Mouse (Mus musculus) heart, embryonic 11.5 days (tissue): ENCODE measurements around the gene Steap3. TPM values are rescaled to one million over a fixed set of nuclear protein-coding genes. Genes with fewer than 3 reads are reported as not detected.
A peak's percentile ranks its signal among the peaks of the same experiment; 100 is the strongest.

Experiments
- ATAC-seq: fragments of 200-750 bp; cut with Nextera tagmentation; replicated peaks from 2 replicates; pipeline ENCODE4 v1.8.0; 2017; ENCODE audit warnings: moderate library complexity; ENCODE audit not compliant: insufficient number of reproducible peaks, low FRiP score, low TSS enrichment
- H3K27ac ChIP-seq: fragments of 300-500 bp; sonication (generic); 2 replicates; pipeline ENCODE4 v1.5.1; 2014; ENCODE audit warnings: mild to moderate bottlenecking, low read depth, low read length
- H3K27me3 ChIP-seq: fragments of 300-500 bp; sonication (generic); 2 replicates; pipeline ENCODE4 v1.6.1; 2014; ENCODE audit warnings: mild to moderate bottlenecking, low read length, mixed read lengths; ENCODE audit not compliant: control insufficient read depth, insufficient read depth
- H3K36me3 ChIP-seq: fragments of 300-500 bp; sonication (generic); 2 replicates; pipeline ENCODE4 v1.6.1; 2014; ENCODE audit warnings: mild to moderate bottlenecking, low read length, moderate library complexity, mixed read lengths; ENCODE audit not compliant: control insufficient read depth, insufficient read depth
- H3K4me1 ChIP-seq: fragments of 300-500 bp; sonication (generic); 2 replicates; pipeline ENCODE4 v1.6.1; 2014; ENCODE audit warnings: low read length; ENCODE audit not compliant: control insufficient read depth, insufficient read depth
- H3K4me2 ChIP-seq: fragments of 300-500 bp; sonication (generic); 2 replicates; pipeline ENCODE4 v1.6.1; 2014; ENCODE audit warnings: mild to moderate bottlenecking, moderate library complexity
- H3K4me3 ChIP-seq: fragments of 300-500 bp; sonication (generic); 2 replicates; pipeline ENCODE4 v1.5.1; 2014; ENCODE audit warnings: low read depth, low read length
- H3K9ac ChIP-seq: fragments of 300-500 bp; sonication (generic); 2 replicates; pipeline ENCODE4 v1.6.1; 2014; ENCODE audit warnings: mild to moderate bottlenecking, low read depth, low read length, moderate library complexity
- H3K9me3 ChIP-seq: fragments of 300-500 bp; sonication (generic); replicated peaks from 2 replicates; pipeline ENCODE4 v1.6.1; 2016; ENCODE audit warnings: low read length; ENCODE audit not compliant: control insufficient read depth
- WGBS: fragments of 180-500 bp; shearing (Covaris S2); extraction: QIAGEN DNeasy Blood & Tissue Kit; methylation state at CpG from one replicate; pipeline ENCODE4 v1.1.7; 2014; ENCODE audit not compliant: insufficient replicate concordance; 5-methylcytosine and 5-hydroxymethylcytosine counted together
- polyA plus RNA-seq: library from polyadenylated mRNA; unstranded; fragments of >200 nt; fragmentation: Nextera tagmentation; extraction: Ambion mirVana; gene quantifications from 2 replicates; pipeline ENCODE4 v1.2.1, GENCODE M21; 2014

Steap3 gene
- polyA plus RNA-seq, 1 experiment from 2014 or later, result 18.6 TPM

DNA sequence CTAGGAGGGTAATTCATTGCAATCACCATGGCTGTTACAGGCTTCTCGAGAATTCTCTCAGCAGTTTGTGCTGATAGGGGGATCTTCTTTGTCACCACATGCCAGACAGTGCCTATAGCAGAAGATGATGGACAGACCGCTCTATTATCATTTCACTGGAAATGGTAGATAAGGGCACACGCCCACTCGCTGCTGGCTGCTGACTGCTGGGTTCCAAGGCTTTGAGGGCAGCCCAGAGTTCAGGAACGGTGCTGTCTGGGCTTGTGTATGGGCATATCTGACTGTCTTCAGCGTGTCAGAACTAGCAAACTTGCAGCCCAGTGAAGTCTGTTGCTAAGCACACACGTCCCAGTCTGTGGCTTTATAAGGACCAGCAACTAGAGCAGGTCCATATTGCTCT, 13.3 kb downstream of the Steap3 start:
- H3K4me3 ChIP-seq, result no peak overlapping the region
- peaks cover 10% of the 10 kb centered on the region for H3K4me1 ChIP-seq
- H3K9ac ChIP-seq, result peak overlapping the region; percentile 34
- H3K27me3 ChIP-seq, result no peaks in the 10 kb centered on the region
- peak overlapping the region; percentile 33; the same call in 1 of the 2 replicates for H3K4me2 ChIP-seq
- WGBS, result 24% methylated on average over 7 of the region's 7 CpGs
- peak; percentile 86 for ATAC-seq
- H3K9me3 ChIP-seq, result no peaks in the 10 kb centered on the region
- no peaks in the 10 kb centered on the region for H3K36me3 ChIP-seq
- H3K27ac ChIP-seq, result peak overlapping the region; percentile 75

DNA sequence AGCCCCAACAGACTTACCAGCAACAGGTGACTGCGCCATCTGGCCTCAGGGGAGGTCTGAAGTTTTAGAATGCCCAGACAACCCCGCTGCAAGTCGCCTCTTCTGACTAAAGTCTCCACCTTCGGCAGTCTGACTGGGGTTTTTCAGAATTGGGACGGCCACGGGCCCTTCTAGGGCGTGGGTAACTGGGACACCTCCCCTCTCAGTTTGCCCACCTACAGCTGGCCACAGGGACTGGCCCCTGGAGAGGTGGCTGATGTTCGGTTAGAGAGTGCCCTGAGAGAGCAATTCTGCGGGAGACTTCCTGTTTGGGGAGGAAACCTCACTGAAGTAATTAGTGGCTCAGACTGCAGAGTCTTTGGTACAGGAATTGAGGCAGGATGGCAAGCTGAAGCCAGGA, 13.8 kb downstream of the Steap3 start:
- peak overlapping the region; percentile 75 for H3K27ac ChIP-seq

DNA sequence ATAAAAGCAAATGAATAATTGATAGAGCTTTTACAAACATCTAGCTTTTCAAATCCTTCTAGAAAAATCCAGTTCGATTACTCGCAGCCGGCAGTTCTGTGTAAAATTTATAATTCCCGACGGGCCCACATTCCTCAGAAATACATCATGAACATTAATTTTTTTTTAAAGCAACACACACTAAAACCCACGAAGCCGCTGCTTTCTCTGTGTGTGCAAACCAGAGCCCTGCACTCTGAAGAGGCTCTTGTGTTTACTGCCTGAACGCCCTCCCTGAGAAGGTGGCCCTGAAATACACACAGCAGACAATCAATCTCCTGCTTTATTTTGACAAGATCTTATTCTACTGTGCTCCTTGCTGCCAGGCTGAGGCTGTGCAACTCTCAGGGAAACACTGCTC, 14.3 kb downstream of the Steap3 start:
- no peak overlapping the region for H3K4me3 ChIP-seq
- H3K9me3 ChIP-seq, result no peaks in the 10 kb centered on the region
- peaks cover 10% of the 10 kb centered on the region for H3K4me1 ChIP-seq
- no peaks in the 10 kb centered on the region for H3K36me3 ChIP-seq
- peak overlapping the region; percentile 75 for H3K27ac ChIP-seq
- no peak for ATAC-seq
- no peaks in the 10 kb centered on the region for H3K27me3 ChIP-seq
- peak overlapping the region; percentile 33 for H3K4me2 ChIP-seq
- no peak overlapping the region; the same call in 1 of the 2 replicates for H3K9ac ChIP-seq
- WGBS, result 75% methylated on average over 8 of the region's 8 CpGs

More for the DNA sequence above, 13.8 kb downstream of the Steap3 start:
- Histone ChIP-seq H3K4me1 (peaks cover 10% of the 10 kb centered on the region), H3K36me3 (no peaks in the 10 kb centered on the region), H3K27me3 (no peaks in the 10 kb centered on the region), H3K9ac (peak overlapping the region; percentile 34), H3K4me2 (peak overlapping the region; percentile 33), H3K9me3 (no peaks in the 10 kb centered on the region), H3K4me3 (no peak overlapping the region)
- 39% methylated on average over 9 of the region's 9 CpGs for WGBS
- ATAC-seq, result 0 out of 2 replicates have a peak, but pooled peaks have one; percentile 25

GRCm38 (mm10) chr1:120253751-120254150, 18.8 kb downstream of the Steap3 start:
- no peak overlapping the region for H3K9ac ChIP-seq
- no peaks in the 10 kb centered on the region for H3K36me3 ChIP-seq
- peaks cover 4% of the 10 kb centered on the region; the same call in 1 of the 2 replicates for H3K4me1 ChIP-seq
- no peak overlapping the region for H3K4me2 ChIP-seq
- WGBS, result 84% methylated on average over 6 of the region's 6 CpGs
- H3K27ac ChIP-seq, result no peak overlapping the region
- peaks cover 2% of the 10 kb centered on the region; the same call in 1 of the 2 replicates for H3K9me3 ChIP-seq
- H3K27me3 ChIP-seq, result no peaks in the 10 kb centered on the region
- no peak for ATAC-seq
- H3K4me3 ChIP-seq, result no peak overlapping the region

DNA sequence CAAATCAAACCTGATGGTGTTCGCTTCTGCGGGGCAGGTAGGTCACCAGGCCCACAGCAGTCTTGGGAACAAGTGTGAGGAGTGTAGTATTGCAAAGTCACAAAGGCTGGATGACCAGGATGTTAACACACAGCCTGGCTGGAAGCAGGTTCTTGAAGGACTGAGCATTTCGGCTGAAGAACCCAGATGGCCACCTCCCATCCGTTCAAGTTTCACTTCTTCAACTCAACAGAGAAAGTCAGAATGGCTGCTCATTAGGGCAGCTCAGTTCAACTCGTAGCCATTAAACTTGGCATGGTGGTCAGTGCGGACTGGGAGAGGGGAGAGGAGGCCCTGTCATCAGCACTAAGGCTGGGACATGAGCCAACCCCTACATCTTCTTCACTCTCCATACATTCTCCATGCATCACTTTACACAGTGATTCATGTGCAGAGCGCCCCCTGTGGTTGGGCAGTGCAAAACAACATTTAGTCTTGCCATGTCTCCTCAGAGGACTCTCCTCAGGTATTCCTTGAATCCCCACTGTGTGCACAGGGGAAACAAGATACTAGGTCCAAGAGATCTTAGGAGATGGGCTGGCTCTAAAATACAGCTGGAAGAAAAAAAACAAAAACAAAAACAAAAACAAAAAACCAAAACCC, 19.9 kb downstream of the Steap3 start:
- ATAC-seq, result no peak
- peaks cover 2% of the 10 kb centered on the region; the same call in 1 of the 2 replicates for H3K9me3 ChIP-seq
- WGBS, result 86% methylated on average over 7 of the region's 7 CpGs
- no peak overlapping the region for H3K9ac ChIP-seq
- H3K27me3 ChIP-seq, result no peaks in the 10 kb centered on the region
- no peak overlapping the region for H3K4me3 ChIP-seq
- H3K4me1 ChIP-seq, result no peaks in the 10 kb centered on the region
- no peak overlapping the region for H3K4me2 ChIP-seq
- H3K36me3 ChIP-seq, result no peaks in the 10 kb centered on the region
- H3K27ac ChIP-seq, result no peak overlapping the region

DNA sequence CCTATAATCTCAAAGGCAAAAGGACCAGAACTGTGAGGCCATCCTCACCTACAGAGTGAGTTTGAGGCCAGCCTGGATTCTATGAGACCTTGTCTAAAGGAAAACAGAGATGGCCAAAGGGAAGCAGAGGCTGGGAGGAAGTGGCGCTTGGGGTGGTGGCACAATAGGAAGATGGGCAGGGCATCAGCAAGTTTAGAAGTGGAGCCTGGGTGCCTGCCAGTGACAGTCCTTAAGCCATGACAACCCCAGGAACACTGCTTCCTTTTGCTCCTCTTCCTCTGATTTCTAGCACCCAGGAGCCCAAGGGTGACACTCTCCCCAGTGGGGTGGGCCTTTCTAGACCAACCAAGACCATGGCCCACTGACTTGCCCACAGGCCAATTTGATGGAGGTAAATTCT, 21.3 kb downstream of the Steap3 start:
- Histone ChIP-seq H3K27me3 (no peaks in the 10 kb centered on the region), H3K36me3 (no peaks in the 10 kb centered on the region), H3K9ac (no peak overlapping the region), H3K4me2 (no peak overlapping the region), H3K9me3 (peaks cover 2% of the 10 kb centered on the region; the same call in 1 of the 2 replicates), H3K27ac (no peak overlapping the region), H3K4me3 (no peak overlapping the region), H3K4me1 (0 out of 2 replicates have a peak, but pooled peaks cover under 1% of the 10 kb centered on the region)
- WGBS, result 92% methylated on average over 1 of the region's 1 CpGs
- no peak for ATAC-seq

DNA sequence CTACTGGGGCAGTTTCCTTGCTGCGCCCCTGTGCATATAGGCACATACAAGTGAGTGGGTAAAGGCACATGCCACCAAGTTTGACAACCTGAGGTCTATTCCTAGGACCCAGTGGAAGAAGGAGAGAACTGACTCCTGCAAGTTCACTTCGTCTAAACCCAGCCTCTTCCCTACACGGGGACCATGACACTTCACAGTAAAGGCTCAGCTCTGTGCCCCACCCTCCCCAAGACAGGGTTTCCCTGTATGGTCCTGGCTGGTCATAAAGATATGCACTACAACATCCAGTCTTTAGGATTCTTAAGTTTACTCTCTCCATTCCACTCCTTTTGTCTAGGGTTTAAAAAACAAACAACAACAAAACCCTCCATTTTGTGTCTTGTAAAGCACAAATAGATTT, 21.9 kb downstream of the Steap3 start:
- Histone ChIP-seq H3K9me3 (peaks cover 2% of the 10 kb centered on the region; the same call in 1 of the 2 replicates), H3K36me3 (no peaks in the 10 kb centered on the region), H3K27ac (no peak overlapping the region), H3K4me2 (no peak overlapping the region), H3K4me3 (no peak overlapping the region), H3K4me1 (0 out of 2 replicates have a peak, but pooled peaks cover 6% of the 10 kb centered on the region), H3K9ac (no peak overlapping the region), H3K27me3 (no peaks in the 10 kb centered on the region)
- 74% methylated on average over 3 of the region's 3 CpGs for WGBS
- ATAC-seq, result no peak

- ATAC-seq, result no peak
- Histone ChIP-seq H3K27ac (no peak overlapping the region), H3K9ac (no peak overlapping the region), H3K4me2 (no peak overlapping the region), H3K4me3 (no peak overlapping the region), H3K27me3 (no peaks in the 10 kb centered on the region), H3K36me3 (no peaks in the 10 kb centered on the region), H3K9me3 (peaks cover 2% of the 10 kb centered on the region; the same call in 1 of the 2 replicates), H3K4me1 (peaks cover 12% of the 10 kb centered on the region)
- WGBS, result 84% methylated on average over 5 of the region's 5 CpGs
Measured at GRCm38 (mm10) chr1:120249842-120250241, 22.7 kb downstream of the Steap3 start.

GRCm38 (mm10) chr1:120248156-120248555, 24.3 kb downstream of the Steap3 start:
- no peak overlapping the region for H3K4me2 ChIP-seq
- H3K4me1 ChIP-seq, result peaks cover 18% of the 10 kb centered on the region
- H3K9me3 ChIP-seq, result peaks cover 2% of the 10 kb centered on the region; the same call in 1 of the 2 replicates
- 66% methylated on average over 5 of the region's 5 CpGs for WGBS
- no peak overlapping the region for H3K9ac ChIP-seq
- H3K27ac ChIP-seq, result no peak overlapping the region
- H3K27me3 ChIP-seq, result no peaks in the 10 kb centered on the region
- H3K4me3 ChIP-seq, result no peak overlapping the region
- ATAC-seq, result no peak
- H3K36me3 ChIP-seq, result no peaks in the 10 kb centered on the region
